Mouse (Mus musculus): ENCODE data around the gene Phtf2. TPM values are rescaled to one million over a fixed set of nuclear protein-coding genes. Genes with fewer than 3 reads are reported as not detected.
"Not testable (repeated sequence)": the region's sequence is repeated elsewhere in the genome, so short reads cannot be mapped to it uniquely, and the experiment has no call there.

Phtf2 gene
- polyA plus RNA-seq, 1 experiment = 3.6 TPM

GRCm38 (mm10) chr5:20779191-20779590, 102.7 kb downstream of the Phtf2 start:
- H3K79me2 ChIP-seq (ENCODE audit: control insufficient read depth, insufficient read depth) = no peaks in the 10 kb centered on the region
- TF ChIP-seq TCF3 (IDR thresholded peaks at IDR 0.05; ENCODE audit: insufficient read length, low read depth) (no peak), SRF (IDR thresholded peaks at IDR 0.05; ENCODE audit: control insufficient read depth, insufficient read length, low read depth) (no peak), E2F4 (IDR thresholded peaks at IDR 0.05; ENCODE audit: insufficient read depth) (no peak), USF1 (IDR thresholded peaks at IDR 0.05; ENCODE audit: low read depth) (no peak), MYOD1 (IDR thresholded peaks at IDR 0.05; ENCODE audit: control insufficient read depth in 1 of 3, insufficient read length in 2 of 3, low read depth in 2 of 3) (no peak), CEBPB (IDR thresholded peaks at IDR 0.05; ENCODE audit: insufficient read depth, poor library complexity, severe bottlenecking) (no peak), POLR2A (IDR thresholded peaks at IDR 0.05; ENCODE audit: insufficient read length, low read depth) (no peak), POLR2AphosphoS2 (IDR thresholded peaks at IDR 0.05; ENCODE audit: insufficient read length, low read depth) (no peak), MYOG (IDR thresholded peaks at IDR 0.05; ENCODE audit: control insufficient read depth in 1 of 3, insufficient read depth in 1 of 3, insufficient read length in 2 of 3, low read depth in 2 of 3) (no peak), MAX (IDR thresholded peaks at IDR 0.05; ENCODE audit: low read depth) (no peak)
- no peaks in the 10 kb centered on the region for H3K36me3 ChIP-seq (ENCODE audit: control insufficient read depth, insufficient read depth)
- H3K27me3 ChIP-seq (ENCODE audit: control insufficient read depth, insufficient read depth, insufficient read length) = no peaks in the 10 kb centered on the region
- H3K4me2 ChIP-seq (ENCODE audit: low read depth) = no peak overlapping the region
- no peak overlapping the region for H3K4me3 ChIP-seq
- H3ac ChIP-seq (ENCODE audit: control insufficient read depth, insufficient read length) = no peak overlapping the region

DNA sequence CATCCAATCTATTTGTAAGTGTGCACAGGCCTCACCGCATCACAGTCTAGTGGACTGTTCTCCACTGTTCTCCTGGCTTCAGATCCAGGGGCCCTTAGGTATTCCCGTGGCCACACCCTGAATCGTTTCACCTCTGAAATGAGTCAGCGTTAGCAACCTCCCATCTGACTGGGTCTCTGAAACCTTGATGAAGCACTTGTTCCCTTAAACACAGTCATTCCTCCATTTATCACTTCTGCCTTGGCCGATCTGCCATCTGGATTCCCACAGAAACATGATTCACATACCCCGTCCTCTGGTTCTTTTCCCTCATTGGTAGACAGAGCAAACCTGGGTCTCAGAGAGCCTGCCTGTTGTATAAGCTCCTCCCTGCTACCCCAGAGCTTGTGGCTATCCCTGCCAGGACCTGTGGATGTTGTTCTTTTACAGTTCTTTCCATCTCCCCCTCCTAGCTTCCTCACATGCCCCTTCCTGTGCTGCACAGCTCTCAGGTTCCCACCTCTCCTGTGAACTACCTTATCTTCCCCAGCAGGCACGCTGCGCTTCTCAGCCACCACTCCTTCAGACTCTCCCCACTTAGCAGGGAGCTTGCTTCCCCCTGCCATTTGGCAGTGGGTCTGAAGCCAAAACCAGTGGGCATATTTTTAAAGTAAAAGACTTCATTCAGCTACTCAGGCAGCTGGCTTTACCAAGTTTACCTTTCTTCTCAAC, 103.5 kb downstream of the Phtf2 start:
- Histone ChIP-seq H3K27me3 (ENCODE audit: control insufficient read depth, insufficient read depth, insufficient read length) (no peaks in the 10 kb centered on the region), H3K36me3 (ENCODE audit: control insufficient read depth, insufficient read depth) (no peaks in the 10 kb centered on the region), H3ac (ENCODE audit: control insufficient read depth, insufficient read length) (no peak overlapping the region), H3K4me2 (ENCODE audit: low read depth) (no peak overlapping the region), H3K79me2 (ENCODE audit: control insufficient read depth, insufficient read depth) (no peaks in the 10 kb centered on the region), H3K4me3 (no peak overlapping the region)
- no peak for TF ChIP-seq MAX (IDR thresholded peaks at IDR 0.05; ENCODE audit: low read depth)
- no peak for TF ChIP-seq SRF (IDR thresholded peaks at IDR 0.05; ENCODE audit: control insufficient read depth, insufficient read length, low read depth)
- no peak for TF ChIP-seq USF1 (IDR thresholded peaks at IDR 0.05; ENCODE audit: low read depth)
- no peak for TF ChIP-seq CEBPB (IDR thresholded peaks at IDR 0.05; ENCODE audit: insufficient read depth, poor library complexity, severe bottlenecking)
- no peak for TF ChIP-seq REST (IDR thresholded peaks at IDR 0.05; ENCODE audit: insufficient read depth, insufficient read length)
- TF ChIP-seq TCF12 (IDR thresholded peaks at IDR 0.05; ENCODE audit: insufficient read depth, poor library complexity, severe bottlenecking) = no peak
- TF ChIP-seq TCF3 (IDR thresholded peaks at IDR 0.05; ENCODE audit: insufficient read length, low read depth) = no peak
- TF ChIP-seq E2F4 (IDR thresholded peaks at IDR 0.05; ENCODE audit: insufficient read depth) = no peak
- no peak for TF ChIP-seq POLR2AphosphoS2 (IDR thresholded peaks at IDR 0.05; ENCODE audit: insufficient read length, low read depth)
- no peak for TF ChIP-seq POLR2A (IDR thresholded peaks at IDR 0.05; ENCODE audit: insufficient read length, low read depth)
- TF ChIP-seq MYOD1 (IDR thresholded peaks at IDR 0.05; ENCODE audit: control insufficient read depth in 1 of 3, insufficient read length in 2 of 3, low read depth in 2 of 3) = no peak
- no peak for TF ChIP-seq MYOG (IDR thresholded peaks at IDR 0.05; ENCODE audit: control insufficient read depth in 1 of 3, insufficient read depth in 1 of 3, insufficient read length in 2 of 3, low read depth in 2 of 3)

- H3K36me3 ChIP-seq (ENCODE audit: control insufficient read depth, insufficient read depth) = no peaks in the 10 kb centered on the region
- no peak overlapping the region for H3ac ChIP-seq (ENCODE audit: control insufficient read depth, insufficient read length)
- H3K4me3 ChIP-seq = no peak overlapping the region
- H3K4me2 ChIP-seq (ENCODE audit: low read depth) = no peak overlapping the region
- no peaks in the 10 kb centered on the region for H3K27me3 ChIP-seq (ENCODE audit: control insufficient read depth, insufficient read depth, insufficient read length)
- H3K79me2 ChIP-seq (ENCODE audit: control insufficient read depth, insufficient read depth) = no peaks in the 10 kb centered on the region
- TF ChIP-seq MAX (IDR thresholded peaks at IDR 0.05; ENCODE audit: low read depth) (no peak), USF1 (IDR thresholded peaks at IDR 0.05; ENCODE audit: low read depth) (no peak), CEBPB (IDR thresholded peaks at IDR 0.05; ENCODE audit: insufficient read depth, poor library complexity, severe bottlenecking) (no peak), TCF3 (IDR thresholded peaks at IDR 0.05; ENCODE audit: insufficient read length, low read depth) (no peak), MYOD1 (IDR thresholded peaks at IDR 0.05; ENCODE audit: control insufficient read depth in 1 of 3, insufficient read length in 2 of 3, low read depth in 2 of 3) (no peak), POLR2AphosphoS2 (IDR thresholded peaks at IDR 0.05; ENCODE audit: insufficient read length, low read depth) (no peak), E2F4 (IDR thresholded peaks at IDR 0.05; ENCODE audit: insufficient read depth) (no peak)
Measured at GRCm38 (mm10) chr5:20773341-20773740, 108.6 kb downstream of the Phtf2 start.

GRCm38 (mm10) chr5:20765365-20765920, 116.5 kb downstream of the Phtf2 start:
- Histone ChIP-seq H3ac (ENCODE audit: control insufficient read depth, insufficient read length) (no peak overlapping the region), H3K4me3 (no peak overlapping the region)
- TF ChIP-seq TCF3 (IDR thresholded peaks at IDR 0.05; ENCODE audit: insufficient read length, low read depth) (no peak), MAX (IDR thresholded peaks at IDR 0.05; ENCODE audit: low read depth) (no peak), MYOG (IDR thresholded peaks at IDR 0.05; ENCODE audit: control insufficient read depth in 1 of 3, insufficient read depth in 1 of 3, insufficient read length in 2 of 3, low read depth in 2 of 3) (no peak), E2F4 (IDR thresholded peaks at IDR 0.05; ENCODE audit: insufficient read depth) (no peak), TCF12 (IDR thresholded peaks at IDR 0.05; ENCODE audit: insufficient read depth, poor library complexity, severe bottlenecking) (no peak), MYOD1 (IDR thresholded peaks at IDR 0.05; ENCODE audit: control insufficient read depth in 1 of 3, insufficient read length in 2 of 3, low read depth in 2 of 3) (no peak), USF1 (IDR thresholded peaks at IDR 0.05; ENCODE audit: low read depth) (no peak)

DNA sequence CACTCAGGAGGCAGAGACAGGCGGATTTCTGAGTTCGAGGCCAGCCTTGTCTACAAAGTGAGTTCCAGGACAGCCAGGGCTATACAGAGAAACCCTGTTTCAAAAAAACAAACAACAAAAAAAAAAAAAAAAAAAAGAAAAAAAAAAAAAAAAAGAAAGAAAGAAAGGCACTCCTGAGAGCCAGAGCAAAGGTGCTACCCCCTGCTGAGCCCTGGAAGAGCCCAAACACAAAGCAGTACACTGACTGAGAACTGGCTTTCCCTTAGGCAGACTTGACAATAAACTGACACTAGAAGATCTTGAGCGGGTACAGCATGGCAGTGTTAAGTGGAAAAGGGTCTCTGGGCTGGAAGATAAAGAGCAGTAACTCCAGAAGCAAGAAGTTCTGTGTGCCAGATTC, 119.5 kb downstream of the Phtf2 start:
- H3K36me3 ChIP-seq (ENCODE audit: control insufficient read depth, insufficient read depth); H3ac ChIP-seq (ENCODE audit: control insufficient read depth, insufficient read length); H3K27me3 ChIP-seq (ENCODE audit: control insufficient read depth, insufficient read depth, insufficient read length); H3K4me3 ChIP-seq; H3K4me2 ChIP-seq (ENCODE audit: low read depth); H3K79me2 ChIP-seq (ENCODE audit: control insufficient read depth, insufficient read depth): not testable (repeated sequence)

More at GRCm38 (mm10) chr5:20765365-20765920, 116.5 kb downstream of the Phtf2 start:
- Histone ChIP-seq H3K4me2 (ENCODE audit: low read depth) (no peak overlapping the region), H3K79me2 (ENCODE audit: control insufficient read depth, insufficient read depth) (no peaks in the 10 kb centered on the region), H3K36me3 (ENCODE audit: control insufficient read depth, insufficient read depth) (no peaks in the 10 kb centered on the region), H3K27me3 (ENCODE audit: control insufficient read depth, insufficient read depth, insufficient read length) (no peaks in the 10 kb centered on the region)

Measured in myocyte (in vitro differentiated cells).